Mouse (Mus musculus) mesoderm, embryonic 11.5 days (tissue): ENCODE data around the gene Tph1.

Source experiments
- DNase-seq: peaks from one replicate; pipeline ENCODE4 v3.0.0-alpha.2; 2012; ENCODE audit warnings: low read depth, low spot score

The Tph1 gene

DNA sequence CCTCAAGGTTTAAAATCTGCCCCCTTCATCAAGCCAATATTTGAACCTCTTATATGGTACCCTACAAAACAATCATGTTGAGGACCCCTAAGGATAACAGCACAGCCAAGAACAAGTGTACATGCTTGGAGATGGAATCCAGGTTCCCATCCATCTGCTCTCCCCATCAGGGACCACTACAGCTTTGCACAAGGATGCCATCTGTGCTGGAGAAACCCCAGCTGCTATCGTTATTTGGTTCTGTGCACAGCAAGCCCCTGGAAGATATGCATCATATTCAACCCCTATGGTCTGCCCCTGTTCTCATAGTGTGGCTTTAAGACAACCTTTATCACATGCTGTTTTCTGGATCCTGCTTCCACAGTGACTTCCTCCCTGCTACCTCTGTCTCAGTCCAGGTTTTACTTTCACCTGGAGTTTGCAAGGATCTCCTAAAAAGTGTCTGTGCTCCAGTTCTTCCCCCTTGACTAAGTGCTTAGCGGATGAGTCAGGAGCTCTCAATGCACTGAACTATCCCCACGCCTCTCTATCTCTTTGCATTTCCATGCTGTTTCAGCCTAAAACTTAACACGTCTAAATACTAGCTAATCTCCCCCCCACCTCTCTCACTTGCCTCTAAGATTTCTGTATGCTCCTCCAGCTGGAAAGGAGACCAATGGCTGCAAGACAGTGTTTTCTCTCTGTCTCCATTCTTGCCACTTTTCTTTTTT is 23.8 kb downstream of the Tph1 start:
- DNase-seq, result no peak

DNA sequence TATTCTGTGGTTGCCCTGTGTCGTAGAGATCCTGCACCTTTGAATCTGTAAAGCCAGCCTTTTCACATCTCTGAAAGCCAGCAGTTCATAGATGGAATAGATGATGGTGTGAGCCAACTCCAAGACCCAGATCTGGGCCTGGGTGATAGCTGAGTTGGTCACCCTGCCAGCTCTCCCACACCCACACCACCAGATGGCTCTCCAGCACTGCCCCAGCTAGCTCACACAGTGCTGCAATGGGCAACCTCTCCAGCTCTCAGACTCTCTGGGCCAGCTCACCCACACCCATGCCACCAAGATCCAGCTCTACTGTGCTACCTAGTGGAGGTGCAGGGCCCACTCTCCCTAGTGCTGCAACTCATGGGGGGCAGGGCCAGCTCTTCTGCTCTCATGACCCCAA is 29.2 kb downstream of the Tph1 start:
- DNase-seq, result no peak

DNA sequence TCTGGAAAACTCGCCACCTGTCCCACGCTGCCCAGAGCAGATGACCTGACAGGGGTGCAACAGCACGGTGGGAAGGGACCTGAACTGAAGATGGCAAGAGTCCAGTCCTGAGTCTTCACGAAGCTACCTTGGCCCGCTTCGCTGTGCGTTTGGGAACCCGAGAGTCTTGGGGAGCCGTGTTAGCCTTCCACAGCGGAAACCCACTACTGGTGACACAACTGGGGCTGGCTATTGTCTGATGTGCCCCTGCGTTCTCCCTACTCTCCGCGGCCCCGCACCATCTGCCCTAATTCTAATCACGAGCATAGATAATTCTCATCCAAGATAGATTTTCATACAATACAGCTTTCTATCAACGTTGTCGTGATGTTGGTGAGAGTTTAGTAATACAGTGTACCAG is 32.3 kb downstream of the Tph1 start:
- DNase-seq, result no peak

DNA sequence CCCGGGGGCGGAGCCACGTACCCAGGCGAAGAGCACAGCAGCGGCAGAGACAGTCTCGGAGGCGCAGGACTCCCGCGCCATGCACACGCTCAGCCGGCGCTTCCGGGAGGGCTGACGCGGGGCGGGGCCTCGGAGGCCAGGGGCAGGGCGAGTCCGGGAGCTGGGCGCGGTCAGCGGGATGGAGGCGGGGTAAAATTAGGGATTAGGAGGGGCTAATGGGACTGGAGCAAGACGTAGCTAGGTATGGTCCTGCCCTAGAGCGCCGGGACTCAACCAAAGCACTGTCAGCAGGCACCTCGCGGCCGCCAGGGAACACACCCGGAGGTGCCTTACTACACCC is 32.7 kb downstream of the Tph1 start, which contains the start of gene Sergef:
TSS of gene Sergef (minus strand) at position 116 of the 340 bp plus-strand sequence.
- DNase-seq, result peak; percentile 90

DNA sequence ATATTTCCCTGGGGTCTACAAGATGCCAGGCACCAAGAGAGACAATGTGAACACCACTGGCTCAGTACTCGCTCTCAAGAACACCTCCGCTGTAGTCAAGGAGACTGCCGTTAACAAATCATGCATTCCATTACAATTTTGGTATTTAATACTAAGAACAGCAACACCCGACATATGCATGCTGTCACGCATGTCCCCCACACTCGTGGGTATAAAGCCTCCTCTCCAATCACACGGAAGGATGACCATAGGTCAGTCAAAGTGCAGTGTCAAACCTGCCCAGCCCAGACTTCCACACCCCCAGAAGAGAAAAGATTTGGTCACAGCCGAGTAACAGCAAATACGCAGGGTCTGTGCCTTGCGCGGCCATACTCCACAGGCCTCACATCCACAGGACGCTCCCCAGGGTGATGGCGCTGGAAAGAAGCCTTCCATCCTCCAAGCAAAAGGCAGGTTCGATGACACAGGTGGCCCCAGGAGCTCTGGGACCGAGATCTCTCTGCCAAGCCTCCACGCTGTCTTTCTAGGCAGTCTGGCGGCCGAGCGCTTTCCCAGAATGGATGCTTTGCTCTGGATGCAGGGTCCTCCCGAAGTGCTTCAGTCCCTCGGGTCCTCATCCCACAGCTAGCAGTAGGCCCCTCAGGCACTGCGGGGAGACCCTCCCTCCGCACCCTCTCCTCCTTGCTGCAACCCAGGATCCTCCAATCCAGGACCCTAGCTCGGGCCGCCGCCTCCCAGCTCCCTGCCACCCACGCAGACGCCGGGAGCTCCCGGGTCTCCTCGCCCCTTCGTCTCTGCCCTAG is 33.2 kb downstream of the Tph1 start:
- no peak for DNase-seq

DNA sequence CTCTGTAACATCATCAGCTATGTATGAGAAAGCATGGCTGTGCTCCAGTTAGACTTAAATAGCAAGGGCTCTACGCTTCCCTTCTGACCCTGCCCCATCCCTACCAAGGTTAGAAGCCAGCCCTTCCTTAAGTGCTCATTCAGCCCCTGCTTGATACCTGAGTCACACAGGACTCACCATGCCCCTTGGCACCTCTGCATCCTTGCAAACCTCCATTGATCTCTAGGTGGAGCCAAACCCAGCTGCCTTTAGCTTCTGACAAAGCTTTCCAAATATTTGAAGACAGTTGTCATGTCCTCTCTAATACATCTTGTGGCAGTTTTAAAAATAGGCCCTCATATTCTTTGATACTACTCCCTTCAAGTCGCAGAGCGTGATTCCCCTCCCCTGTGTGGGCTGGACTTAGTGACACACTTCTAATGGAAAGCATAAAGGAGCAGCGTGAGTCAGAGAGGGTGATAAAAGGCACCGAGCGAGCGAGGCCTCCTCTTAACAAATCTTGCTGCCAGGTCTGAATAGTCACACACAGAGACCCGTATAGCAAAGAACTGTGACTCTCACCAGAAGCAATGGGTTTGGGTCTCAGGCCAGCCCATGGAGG is 43.9 kb downstream of the Tph1 start:
- DNase-seq, result no peak

DNA sequence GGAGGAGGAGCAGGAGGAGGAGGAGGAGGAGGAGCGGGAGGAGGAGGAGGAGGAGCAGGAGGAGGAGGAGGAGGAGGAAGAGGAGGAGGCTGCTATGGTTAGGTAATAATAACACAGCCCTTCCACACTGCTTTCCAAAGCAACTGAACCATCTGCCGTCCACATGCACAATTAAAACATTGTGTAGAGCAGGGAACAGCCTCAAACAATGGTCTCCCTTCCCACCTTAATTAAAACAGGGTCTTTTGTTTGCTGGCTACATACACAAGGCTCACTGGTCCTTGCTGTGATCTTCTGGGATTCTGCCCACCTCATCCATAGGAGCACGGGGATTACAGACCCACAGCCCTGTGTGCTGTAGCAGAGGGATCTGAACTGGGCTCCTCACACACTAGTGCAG is 48.4 kb downstream of the Tph1 start:
- no peak for DNase-seq

DNA sequence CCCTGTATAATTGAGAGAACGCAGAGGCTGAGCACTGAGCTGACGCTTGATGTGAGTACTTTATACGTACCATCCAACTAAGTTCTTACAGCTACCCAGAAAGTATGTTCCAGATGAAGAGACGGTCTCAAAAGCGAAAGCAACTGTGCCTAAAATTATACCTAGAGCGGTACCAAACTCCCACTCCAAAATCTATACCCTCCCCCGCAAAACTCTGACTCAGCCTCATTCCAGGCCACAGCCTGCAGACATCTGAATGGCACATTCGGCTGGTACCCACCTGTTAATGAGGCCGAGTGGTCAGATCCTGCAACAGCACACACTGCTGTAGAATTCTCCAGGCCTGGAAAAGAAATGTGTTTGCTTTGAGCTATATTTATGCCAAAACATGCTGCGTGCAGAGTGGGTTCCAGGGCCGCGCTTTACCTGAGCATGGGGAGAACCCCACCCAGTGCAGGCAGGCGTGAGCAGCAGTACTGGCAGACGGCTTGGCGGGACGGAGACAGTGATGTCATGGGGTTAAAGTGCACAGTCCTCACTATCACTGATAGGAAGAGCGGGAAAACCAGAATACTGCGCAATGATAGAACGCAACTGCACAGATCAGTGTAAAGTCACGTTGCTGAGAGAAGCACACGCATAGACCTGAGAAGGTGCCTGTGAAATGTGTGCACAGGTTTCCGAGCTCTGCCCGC is 53.8 kb downstream of the Tph1 start:
- no peak for DNase-seq

DNA sequence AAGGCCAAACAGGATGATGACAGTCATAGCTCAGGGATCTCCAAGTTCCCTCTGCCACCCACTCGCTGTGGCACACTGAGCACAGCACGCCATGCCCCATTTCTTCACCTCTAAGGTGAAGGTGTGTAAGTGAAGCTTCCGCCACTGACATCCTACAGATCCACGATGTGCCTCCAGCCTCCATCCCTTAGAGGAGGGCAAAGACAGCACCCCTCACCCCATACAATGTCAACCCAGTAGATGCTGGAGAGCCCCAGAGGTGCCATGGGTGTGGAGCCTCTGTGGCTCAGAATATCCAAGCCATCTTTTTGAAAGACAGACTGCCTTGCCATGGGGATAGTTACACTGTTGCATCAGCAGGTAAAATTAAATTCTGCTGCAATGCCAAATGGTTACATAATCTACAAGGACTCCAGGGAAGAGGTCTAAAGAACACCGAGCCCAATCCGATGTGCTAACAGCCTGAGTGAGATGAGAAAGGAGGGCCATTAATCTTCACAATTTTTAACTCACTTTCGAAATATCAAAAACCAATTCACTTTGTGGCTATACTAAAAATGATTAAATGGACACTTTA is 55.8 kb downstream of the Tph1 start:
- DNase-seq, result no peak

DNA sequence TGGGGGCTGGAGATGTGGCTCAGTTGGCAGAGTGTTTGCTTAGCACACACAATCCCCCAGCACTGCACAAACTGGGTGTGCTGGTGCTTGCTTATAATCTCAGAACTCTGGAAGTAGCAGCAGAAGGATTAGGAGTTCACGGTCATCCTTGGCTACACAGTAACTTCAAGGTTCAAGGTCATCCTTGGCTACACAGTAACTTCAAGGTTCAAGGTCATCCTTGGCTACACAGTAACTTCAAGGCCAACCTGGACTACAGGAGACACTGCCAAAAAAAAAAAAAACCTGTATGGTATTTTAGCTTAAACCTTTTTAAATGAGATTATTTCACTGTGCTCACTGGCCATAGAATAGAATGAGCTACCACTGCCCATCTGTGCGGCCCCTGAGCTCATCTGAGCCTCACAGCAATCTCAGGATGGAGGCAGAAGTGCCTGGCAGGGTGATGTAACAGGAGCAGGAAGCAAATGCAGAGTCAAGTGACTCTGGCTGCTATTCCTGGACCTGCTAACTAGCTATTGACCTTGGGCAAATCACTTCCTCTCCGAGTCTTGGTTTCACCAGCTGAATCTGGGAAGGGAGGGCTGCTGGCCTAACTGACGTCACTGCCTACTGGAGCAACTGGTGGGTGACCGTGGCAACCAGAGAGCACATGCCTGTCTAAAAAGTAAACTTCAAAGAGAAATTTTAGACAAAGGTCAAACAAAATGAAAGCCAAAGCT is 56.9 kb downstream of the Tph1 start:
- DNase-seq, result no peak

DNA sequence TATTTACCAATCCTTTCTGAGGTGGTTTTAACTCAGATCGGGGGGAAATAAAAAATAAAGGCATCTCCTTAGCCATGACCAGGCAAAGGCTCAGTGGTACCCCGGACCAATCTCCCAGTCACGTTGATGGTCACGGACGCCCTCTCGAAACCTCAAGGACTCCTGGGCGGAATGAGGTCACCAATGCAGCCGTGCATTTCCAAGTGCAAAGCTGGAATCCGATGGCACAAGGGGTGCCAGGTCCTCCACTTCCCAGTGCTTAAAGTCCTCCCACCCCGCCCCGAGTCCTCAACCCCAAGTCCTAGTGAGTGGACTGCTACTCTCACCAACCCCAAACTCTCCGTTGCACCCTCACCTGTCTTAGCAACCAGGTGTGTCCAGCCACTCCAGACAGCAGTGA is 58.1 kb downstream of the Tph1 start:
- DNase-seq, result no peak

DNA sequence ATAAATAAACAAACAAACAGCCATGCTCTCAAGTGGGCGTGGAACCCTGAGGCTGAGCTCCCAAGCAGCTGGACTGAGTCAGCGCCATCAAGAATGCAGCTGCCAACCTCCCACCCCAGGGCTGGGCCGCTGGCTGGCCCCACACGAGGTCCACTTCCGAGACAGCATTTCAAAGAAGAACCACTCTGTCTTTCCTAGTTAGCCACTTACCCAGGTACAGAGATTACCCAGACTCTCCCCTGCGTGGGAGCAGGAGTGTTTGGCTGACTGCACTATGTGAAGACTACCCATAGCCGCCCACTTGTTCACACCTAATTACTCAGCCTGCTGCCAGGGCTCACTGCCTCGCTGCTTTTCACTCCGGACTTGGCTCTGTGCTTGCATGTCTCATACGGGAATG is 59.2 kb downstream of the Tph1 start:
- DNase-seq, result no peak

DNA sequence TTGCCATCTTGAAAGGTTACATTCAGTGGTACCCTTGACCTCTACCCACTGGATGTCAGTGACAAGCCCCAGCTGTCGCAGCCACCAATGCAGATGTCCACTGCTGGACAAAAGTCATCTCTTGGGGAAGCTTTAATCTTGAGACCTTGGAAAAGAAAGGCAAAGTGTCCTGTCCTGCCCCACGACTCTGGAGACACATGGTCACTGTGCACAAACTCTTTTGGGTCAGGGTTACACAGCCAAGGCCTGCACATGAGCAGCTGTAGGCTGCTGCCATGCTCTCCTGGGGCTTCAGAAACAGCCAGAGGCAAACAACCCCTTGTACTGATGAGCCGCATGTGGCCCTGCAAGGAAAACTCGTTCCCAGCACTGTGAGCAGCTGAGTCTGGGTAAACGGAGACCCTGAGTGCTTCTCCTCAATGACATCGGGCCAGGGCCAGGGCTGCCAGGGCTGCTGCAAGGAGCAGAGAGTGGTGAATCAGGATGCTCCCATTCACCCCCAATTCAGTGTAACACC is 59.9 kb downstream of the Tph1 start:
- no peak for DNase-seq

DNA sequence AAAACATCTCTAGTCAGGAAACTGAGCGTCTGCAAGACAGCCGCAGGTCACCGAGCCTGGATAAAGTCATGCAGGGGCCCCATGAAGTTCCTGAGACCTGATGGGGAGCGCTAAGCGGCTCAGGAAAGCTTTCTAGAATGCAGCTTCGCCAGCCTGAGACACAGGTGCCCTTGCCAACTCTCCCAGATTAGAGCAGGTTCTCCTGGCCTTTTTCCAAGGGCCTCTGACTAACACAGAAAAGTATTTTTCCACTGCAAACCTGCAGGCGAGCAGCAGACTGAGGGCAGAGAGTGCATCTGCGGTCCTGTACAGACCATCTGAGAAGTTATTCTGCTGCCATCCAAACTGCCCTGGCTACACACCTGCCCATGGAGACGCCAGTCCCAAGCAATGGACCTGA is 60.4 kb downstream of the Tph1 start:
- DNase-seq, result no peak

DNA sequence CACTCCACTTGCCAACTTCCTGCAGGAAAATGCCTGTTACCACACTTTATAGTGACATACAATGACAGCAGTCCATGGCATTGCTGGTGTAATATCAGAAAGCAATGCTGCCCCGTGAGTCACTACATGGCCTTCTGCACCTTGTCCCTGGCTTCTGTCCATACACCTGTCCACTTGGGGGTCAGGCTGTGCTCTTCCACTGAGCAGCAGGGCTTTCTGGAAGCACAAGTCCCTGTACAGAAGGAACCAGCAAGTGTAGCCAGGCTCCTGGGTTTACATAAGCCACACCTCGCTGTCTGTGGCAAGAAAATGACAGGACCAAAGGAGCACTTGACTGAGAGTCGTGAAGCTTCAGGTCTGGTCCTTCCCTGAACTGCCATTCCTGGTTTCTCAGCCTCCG is 63.0 kb downstream of the Tph1 start:
- DNase-seq, result no peak

DNA sequence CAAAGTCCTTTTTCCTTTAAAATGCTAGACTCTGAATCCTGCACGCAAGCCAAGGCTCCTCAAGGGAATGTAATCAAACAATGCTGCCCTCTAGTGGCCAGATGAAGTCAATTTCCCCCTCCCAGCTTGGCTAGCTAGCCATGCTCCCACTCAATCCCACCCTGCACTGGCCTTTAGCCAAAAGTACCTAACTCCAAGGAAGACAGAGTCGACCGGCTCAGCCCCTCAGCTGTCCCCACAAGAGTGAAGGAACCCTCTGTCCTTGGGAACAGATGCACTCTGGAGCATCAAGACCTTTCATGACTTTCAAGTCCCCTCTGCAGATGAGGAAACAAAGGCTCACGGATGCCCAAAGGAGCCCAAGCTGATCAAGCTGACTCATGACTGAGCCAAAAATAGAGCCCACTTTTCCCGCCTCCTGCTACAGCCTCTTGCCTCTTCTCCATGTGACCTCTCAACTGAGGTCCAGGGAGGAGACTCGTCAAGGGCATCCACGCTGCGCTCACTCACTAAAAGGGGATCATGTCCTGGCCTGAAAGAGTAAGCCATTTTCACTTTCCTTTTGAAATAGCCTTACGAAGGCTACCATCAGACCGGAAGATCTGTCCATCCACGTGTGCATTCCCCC is 64.8 kb downstream of the Tph1 start:
- DNase-seq, result peak; percentile 85

DNA sequence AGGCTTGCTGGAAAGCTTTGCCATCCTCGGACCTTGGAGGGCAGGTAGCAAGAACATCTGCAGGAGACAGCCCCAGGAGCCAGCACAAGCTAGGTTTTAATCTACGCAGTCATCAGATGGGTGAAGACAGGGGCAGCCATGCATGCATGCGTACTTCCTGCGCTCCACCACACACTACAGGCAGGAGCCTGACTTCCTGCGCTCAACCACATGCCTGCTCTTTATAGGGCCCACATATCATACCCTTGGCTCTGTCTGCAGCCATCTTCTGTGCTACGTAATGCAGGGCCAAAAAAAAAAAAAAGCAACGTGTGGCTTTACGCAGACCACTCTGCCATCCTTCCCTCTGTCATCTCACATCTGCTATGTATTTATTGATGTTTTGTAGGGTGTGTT is 65.3 kb downstream of the Tph1 start:
- DNase-seq, result no peak

DNA sequence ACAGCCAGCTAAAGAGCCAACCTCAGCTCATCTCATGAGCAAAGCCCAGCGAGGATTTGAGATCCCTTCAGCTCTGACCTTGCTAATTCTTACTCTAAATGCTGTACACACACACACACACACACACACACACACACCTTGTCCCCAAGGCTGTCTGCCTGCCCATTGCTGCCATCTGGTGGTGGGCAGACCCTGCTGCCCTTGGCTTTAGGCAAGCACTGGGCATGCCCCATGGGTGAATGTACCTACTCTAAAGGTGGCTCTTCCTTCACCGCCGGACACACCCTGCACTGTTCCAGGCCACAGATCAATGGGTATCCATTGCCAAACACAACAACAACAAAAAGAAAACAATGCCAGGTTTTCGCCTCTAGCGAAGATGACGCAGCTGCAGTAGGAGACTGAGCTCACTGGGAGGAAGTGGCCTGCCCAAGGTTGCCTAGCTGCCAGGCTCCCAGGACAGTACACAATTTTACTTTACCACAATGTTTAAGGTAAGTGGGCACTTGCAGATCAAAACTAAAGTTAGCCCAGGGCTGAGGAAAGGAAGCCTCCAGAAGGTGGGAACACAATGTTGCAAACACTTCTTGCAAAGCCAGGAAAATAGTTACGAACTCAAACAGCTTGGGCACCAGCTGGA is 65.8 kb downstream of the Tph1 start:
- DNase-seq, result peak; percentile 71

DNA sequence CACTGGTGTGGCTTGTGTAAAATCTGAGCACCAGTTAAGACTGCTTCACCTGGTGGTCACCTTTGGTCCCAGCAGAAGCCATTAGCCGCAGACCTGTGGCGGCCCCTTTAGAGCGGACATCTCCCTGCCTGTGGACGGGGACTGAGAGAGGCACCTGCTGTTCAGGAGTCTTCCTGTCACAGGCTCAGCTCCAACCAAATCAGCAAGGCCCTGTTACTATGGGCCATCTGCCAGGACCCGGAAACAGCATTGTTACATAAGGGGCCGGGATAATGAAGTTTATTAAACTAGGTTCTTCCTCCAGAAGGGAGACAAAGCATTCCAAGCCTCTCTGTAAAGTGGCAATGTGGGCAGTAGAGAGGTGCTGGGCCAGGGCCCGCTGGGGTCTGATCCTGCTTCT is 69.3 kb downstream of the Tph1 start:
- DNase-seq, result no peak

DNA sequence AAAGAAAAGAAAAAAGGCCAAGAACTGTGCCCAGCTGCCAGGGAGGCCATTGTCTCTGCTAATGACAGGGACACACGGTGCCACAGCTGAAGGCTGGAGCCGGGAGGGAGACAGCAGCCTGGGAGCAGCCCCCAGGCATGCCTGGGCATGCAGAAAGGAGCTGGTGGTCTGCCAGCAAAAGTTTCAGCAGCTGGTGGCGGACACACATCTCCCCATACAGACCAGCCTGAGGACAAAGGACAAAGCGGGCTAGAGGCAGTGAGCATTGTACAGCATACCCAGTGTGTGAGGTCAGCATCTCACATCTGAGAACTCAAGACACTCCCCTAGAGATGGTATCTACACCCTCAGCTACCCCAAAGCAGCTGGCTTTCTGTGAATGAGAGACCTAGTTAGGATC is 70.3 kb downstream of the Tph1 start:
- DNase-seq, result peak; percentile 28
